Mouse (Mus musculus) heart, adult 2 months (tissue): ENCODE measurements around the gene Dcun1d4.

ENCODE experiments used
- CTCF ChIP-seq: fragments of 200-600 bp; IDR thresholded peaks from 2 replicates; pipeline ENCODE4 v1.8.1; 2022; ENCODE audit warnings: antibody characterized with exemption, mild to moderate bottlenecking, moderate library complexity
- POLR2A ChIP-seq: fragments of 200-500 bp; IDR thresholded peaks from 2 replicates; pipeline ENCODE4 v1.6.1; 2011; ENCODE audit warnings: mild to moderate bottlenecking, low read depth, low read length, control low read depth; ENCODE audit not compliant: insufficient read depth

DNA sequence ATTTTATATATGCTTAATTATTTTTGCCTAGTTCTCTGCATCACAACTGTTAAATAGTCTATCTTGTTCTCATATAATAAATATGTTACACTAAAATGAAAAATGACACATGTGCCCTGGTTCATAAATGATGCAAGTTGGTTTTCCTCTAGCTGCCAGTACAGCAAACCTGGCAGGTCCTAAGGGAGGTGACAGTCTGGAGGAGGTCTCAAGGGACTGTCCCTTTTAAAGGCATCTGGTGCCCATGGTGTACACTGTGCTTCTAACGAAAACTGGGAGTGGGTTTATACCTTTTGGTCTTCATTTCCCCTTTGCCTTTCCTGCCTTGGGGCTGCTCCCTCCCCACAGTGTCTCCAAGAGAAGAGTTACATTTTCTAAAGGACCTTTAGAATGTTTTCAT, 51.4 kb downstream of the Dcun1d4 start:
- TF ChIP-seq CTCF (no peak), POLR2A (no peak)
